ENCODE assay signal across 19 mouse cellular contexts in the genomic region with DNA sequence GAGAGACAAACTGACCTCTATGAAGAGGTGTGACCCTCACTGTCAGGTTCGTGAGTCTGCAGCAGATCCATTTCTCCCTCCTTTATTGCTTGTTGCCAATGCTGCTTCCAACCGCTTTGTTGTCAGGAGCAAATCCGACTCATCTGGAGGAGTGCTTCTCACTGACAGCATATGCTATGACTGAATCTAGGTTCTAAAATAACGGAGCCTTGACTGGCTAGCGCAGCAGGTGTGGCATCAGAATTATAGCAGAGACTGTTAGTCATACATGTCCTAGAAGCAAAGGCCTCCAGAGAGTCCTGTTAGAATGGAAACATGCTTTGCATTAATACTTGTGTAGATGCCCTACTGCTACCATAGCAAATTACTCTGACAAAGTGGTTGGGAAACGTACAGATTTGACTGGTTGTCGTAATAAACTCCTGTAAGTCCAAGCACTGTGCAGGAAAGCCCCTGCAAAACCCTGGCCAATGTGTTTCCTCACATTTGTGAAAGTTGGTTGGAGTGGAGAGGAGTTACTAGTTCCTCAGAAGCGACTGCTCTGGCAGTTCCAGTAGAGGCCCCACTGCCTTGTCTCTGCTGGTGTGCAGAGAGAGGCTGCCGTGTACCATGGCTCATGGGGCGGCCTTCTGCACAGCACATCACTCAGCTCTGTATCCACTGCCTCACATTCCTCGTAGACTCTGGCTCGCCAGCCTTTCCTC.
"Had no signal": no experiment of that assay in that cellular context is flagged by ENCODE, and none has a peak within 500 bp of the region (broad histone marks: within the 10 kb centered on the region; RNA-seq: fewer than 3 reads in every experiment).

No protein-coding gene starts in this region.

- H3K9me3 ChIP-seq: kidney, embryonic 15.5 days; liver, embryonic 13.5 days; megakaryocyte, embryonic 14.5 days; midbrain, embryonic 10.5 days; neural tube, embryonic 12.5 days; neural tube, embryonic 15.5 days had no signal

- H3K27me3 ChIP-seq: kidney, embryonic 15.5 days; liver, embryonic 13.5 days; megakaryocyte, embryonic 14.5 days; neural tube, embryonic 12.5 days; neural tube, embryonic 15.5 days had no signal

- H3K4me2 ChIP-seq: kidney, embryonic 15.5 days; liver, embryonic 13.5 days; neural tube, embryonic 12.5 days; neural tube, embryonic 15.5 days had no signal

- DNase-seq: kidney, adult 8-10 months; kidney, postnatal 10 days; kidney, postnatal 36 days; layer of hippocampus, postnatal 36 days; liver, embryonic 13.5 days; lung, adult 2 months; lung, postnatal 14 days; lung, postnatal 4 days; midbrain, embryonic 14.5 days; thymus, adult 2 months; thymus, postnatal 14 days; thymus, postnatal 4 days had no signal

- H3K4me3 ChIP-seq: kidney, embryonic 15.5 days; left cerebral cortex, adult 2 months; liver, embryonic 13.5 days; megakaryocyte, embryonic 14.5 days; midbrain, embryonic 10.5 days; neural tube, embryonic 12.5 days; neural tube, embryonic 15.5 days had no signal

- H3K27ac ChIP-seq: kidney, embryonic 15.5 days; left cerebral cortex, adult 2 months; liver, embryonic 13.5 days; midbrain, embryonic 10.5 days; neural tube, embryonic 12.5 days; neural tube, embryonic 15.5 days; stomach, postnatal 0 days had no signal

- H3K9ac ChIP-seq: kidney, embryonic 15.5 days; liver, embryonic 13.5 days; neural tube, embryonic 12.5 days; neural tube, embryonic 15.5 days had no signal
